Mouse (Mus musculus): ENCODE data around the gene Fcgrt.
"Not testable (repeated sequence)": the region's sequence is repeated elsewhere in the genome, so short reads cannot be mapped to it uniquely, and the experiment has no call there.

Fcgrt gene

DNA sequence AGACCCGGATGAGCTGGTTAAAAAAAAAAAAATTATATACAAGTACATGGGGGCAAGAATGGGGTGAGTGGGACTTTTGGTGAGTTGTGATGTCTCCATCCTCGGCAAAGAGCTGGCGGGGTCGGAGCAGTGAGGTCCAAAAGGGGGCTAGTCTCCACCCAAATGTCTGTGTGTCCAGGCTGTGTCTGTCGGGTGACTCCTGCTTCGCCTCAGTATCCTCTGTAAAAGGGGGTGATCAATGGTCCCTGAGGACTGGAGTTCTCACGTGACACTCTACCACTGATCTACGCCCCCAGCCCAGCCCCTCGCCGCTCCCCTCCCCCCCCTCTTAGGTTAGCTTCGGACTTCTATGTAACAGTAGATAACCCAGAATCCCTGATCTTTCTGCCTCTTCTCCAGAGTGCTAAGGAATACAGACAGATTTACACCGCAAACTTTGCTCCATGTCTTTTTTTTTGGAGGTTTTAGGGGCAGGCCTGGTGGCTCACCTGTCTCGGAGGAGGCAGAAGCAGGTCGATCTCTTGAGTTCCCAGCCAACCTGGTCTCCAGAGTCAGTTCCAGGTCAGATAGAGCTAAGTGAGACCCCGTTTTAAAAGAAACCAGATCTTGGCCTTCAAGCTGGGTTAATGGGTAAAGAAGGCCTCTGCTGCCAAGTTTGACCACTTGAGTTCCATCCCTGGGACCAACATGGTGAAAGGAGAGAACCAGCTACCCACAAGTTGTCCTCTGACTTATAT is 26.3 kb upstream of the Fcgrt start:
- no peak for DNase-seq

DNA sequence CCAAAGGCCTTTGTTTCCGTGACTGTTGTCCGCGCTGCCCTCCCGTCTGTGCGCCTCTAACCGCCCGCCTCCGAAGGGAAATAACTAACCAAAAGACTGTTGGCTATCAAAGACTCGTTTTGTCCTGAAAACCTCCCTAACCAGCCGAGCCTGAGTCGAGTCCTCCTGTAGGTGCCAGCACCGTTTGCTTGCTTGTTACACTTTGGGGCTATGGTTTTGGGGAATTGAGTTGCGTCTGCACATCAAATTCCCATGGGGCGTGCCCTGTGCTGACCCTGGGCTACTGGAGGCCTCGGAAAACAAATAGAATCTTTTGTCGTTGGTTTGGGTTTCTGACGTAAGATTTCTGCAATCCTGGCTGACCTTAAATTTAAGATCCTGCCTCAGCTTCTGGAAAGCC is 25.7 kb upstream of the Fcgrt start:
- no peak for DNase-seq

DNA sequence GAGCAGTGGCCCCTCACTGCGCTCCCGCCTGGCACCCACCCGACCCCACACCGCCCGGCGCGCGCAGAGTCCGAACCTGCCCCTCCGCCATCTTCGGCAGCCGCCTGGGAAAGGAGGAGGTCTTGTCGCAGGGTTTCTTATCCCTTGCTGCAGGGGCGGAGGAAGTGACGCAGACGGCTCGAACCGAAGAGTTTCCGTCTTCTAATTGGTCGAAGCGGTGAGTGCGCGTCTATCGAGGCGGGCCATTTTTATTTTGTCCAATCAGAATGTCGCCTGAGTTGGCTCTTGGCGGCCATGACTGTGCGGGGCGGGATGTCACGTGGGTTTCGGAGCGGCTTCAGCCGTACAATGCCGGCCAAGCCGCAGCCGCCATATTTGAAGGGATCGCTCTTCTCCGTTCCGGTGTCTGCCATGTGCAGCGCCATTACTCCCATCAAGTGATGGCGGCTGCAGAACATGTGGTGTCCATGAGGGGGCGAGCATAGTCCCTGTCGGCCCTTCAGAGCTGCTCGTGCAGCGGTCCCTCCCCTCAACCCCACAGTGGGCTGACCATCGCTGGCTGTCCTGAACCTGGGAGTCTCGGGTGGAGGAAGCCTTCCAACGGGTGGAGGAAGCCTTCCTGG is 25.1 kb upstream of the Fcgrt start, which contains the start of gene Rpl13a:
TSS of gene Rpl13a (minus strand) at position 138 of the 623 bp plus-strand sequence.
- DNase-seq = peak; percentile 93

DNA sequence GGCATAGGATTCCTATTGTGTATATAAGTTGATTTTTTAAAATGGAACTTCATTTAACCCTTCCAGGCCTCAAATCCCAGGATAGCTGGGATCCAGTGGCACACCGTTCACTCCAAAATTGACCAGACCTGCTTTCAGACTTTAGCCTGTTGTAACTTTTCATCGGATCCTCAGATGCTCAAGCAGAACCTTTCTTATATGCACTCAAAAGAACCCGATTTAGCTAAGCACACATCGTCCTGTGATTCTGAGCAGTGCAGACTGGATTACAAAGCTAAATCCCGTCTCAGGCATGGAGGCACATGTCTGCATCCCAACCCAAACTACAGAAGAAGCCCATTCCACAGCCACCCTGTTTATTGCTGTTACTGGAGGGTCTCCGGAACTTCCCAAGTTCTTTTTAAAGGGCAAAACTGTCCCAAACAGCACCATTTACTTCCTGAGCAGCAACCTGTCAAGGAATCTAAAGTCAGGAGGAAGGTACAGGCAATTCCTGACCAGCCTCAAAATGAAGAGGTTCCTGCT is 24.1 kb upstream of the Fcgrt start:
- no peak for DNase-seq

DNA sequence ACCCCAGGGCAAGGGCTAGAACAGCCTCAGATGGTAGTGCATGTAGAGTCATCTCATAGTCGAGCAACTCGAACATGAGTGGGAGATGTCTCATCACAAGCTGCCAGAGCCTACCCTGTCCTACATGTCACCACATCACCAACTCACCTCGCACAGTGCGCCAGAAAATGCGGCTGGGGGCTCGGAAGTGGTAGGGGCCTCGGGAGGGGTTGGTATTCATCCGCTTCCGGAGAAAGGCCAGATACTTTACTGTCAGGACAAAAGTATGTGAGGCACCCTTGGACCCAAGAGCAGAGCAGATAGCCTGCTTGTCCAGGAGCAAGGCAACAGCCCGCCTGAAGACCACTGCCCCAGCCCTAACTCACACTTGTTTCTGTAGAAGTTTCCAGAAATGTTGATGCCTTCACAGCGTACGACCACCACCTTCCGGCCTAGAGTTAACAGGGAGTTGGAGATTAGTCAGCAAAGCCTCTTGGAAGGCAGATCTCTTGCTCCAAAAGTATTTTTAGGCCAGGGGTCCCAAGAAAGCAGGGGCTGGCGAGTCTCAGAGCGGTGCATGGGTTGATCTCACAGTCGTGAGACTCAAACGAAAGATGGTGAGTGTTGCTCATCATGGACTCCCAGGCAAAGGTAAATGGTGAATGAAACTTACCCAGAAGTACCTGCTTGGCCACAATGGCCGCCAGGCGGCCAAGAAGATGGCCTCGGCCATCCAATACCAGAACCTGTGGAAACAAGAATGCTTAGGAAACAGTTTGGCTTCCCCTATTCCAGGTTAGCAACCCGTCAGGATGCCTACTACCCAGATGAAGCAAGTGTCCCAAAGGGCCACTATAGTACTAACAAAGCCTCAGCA is 23.4 kb upstream of the Fcgrt start:
- no peak for DNase-seq

DNA sequence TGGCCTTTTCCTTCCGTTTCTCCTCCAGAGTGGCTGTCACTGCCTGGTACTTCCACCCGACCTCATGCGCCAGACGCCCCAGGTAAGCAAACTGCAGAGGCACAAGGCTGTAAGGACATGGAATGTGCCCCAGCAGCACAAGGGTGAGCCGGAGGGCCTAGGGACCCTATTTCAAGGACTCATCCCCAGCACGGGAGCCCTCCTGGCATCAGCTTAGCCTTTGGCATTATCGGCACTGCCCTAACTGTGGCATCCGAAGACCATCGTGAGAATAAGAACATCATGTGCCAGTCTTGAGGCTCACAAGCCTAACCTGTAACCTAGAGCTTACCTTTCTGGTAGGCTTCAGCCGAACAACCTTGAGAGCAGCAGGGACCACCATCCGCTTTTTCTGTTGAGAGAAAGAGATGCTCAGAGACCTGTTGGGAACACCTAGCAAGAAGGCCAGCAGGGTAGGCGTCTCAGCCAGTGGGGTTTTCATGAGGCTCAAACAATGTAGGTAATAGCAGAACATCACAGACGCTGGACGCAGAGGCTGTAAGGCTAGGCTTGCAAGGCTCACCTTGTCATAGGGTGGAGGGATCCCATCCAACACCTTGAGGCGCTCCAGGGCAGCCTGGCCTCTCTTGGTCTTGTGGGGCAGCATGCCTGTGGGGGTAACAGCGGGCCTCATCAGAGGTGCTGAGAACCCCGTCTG is 22.6 kb upstream of the Fcgrt start:
- no peak for DNase-seq

DNA sequence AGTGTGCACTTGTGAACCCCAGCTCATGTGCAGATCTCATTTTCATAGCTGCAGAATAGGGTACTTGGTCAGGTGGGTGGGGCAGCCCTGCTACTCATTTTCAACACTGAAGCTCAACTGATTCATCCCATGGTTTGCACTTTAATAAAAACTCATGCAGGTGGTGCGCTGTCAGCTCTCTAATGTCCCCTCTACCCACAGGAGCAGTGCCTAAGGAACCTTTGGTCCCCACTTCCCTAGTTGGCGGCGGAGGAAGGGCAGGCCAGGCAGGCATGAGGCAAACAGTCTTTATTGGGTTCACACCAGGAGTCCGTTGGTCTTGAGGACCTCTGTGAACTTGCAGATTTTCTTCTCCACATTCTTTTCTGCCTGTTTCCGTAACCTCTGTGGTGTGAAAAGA is 22.0 kb upstream of the Fcgrt start:
- not testable (repeated sequence) for DNase-seq

DNA sequence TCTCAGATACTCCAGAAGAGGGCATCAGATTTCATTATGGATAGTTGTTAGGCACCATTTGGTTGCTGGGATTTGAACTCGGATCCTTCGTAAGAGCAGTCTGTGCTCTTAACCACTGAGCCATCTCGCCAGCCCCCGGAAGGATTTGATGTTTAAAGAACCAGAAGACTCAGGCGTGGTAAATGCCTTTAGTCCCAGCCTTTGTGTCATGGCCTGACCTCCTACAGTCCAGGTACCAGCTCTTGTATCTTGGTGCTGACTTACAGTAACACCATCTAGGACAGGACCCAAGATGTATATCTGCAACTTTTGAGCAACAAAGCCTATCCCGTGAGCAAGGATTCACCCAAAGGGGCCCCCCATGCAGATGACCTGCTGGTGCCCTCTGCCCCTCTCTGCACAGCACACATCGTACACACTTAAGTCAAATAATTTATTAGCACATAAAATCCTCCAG is 21.5 kb upstream of the Fcgrt start:
- no peak for DNase-seq

DNA sequence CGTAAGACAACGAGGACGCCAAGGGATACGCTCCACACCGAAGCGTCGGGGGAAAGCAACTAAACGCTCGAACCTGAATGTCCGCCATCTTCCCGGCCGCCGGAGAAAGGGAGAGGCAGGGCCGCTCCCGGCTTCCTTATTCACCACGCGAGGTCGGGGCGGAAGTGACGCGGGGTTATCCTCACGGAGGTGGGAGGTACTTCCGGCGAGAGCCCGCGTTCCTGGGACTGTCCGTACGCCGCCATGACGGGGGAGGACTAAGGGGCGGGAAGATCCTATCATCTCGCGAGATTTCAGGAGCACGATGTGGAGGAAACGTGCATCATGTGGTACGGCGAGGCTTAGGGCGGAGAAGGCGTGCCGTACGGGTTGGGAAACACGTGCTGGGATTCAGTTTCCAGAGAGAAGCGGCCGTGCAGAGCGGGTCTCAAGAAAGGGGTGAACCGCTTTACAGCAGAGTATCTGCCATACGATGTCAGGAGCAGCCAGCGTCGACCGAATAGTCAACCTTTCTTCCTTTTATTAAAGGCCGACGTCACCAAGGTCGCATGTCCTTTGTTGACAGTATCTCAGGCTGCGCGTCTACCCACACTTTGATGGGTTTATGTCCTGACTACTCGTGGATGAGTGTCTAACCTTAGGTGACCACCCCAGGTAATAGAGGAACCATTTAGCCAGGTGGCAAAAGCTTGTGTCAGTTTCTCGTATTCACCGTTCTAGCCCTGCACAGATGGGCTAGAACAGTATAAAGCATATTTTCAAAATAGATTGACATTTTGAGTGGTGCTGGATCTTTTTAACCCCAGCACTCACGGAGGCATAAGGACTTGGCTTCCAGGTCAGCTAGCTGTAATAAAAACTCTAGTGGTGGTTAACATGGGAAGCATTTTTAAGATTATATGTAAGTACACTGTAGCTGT is 20.8 kb upstream of the Fcgrt start, which contains the start of gene Rps11:
TSS of gene Rps11 (minus strand) at position 216 of the 920 bp plus-strand sequence.
- peak; percentile 96 for DNase-seq

DNA sequence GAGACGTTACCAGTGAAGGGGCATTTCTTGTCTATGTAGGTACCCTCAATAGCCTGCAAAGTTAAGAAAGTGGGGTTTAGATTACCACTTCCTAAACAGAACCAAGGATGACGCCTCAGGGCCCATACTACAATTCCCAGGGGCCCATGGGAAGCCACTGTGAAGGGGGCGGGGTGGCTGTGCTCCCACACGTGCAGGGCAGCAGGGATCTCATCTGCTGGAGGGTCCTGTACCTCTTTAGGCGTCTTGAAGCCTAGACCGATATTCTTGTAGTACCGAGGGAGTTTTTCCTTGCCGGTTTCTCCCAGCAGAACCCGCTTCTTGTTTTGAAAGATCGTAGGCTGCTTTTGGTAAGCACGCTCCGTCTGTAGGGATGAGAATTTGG is 19.5 kb upstream of the Fcgrt start:
- DNase-seq = no peak

DNA sequence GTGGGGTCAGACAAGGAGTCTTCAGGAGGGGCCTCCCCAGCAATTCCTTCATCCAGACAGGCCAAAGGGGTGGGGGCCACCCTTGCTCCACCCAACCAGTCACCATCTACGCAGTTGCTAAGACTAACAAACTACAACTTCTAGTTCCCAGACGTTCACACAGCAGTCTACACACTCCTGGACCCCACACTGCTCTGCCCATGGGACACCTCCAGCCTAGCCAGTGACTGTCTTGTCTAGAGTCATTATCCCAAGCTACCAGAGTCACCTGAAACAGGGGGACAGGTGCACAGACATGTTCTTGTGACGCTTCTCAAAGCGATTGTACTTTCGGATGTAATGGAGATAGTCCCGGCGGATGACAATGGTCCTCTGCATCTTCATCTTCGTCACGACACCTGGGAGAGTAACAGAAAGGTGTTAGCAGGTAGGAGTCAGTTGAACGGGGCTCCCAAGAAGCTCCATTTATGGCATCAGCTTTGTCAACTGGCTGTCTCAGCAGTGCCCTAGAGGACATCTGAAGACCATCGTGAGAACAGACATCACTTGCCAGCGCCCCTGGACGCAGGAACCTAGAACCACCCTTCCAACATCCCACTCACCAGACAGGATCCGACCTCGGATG is 19.0 kb upstream of the Fcgrt start:
- DNase-seq = no peak

DNA sequence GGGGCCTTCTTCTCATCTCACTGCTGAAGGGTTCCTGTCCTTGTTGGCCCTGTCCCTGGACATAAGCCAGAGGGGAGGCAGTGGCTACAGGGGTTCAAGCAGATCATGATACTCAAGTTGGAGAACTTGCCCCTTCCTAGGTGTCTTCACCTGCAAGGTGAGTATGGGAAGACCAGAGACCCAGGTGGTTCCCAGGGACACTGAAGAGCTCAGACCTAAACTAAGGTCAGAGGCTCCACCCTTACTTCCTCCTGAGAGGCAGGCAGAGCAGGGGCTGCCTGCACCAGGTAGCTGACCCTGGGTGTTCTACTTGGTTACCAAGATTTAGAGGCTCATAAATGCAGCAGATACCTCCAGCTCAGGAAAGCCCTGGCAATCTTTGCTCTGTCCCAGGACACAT is 18.3 kb upstream of the Fcgrt start:
- DNase-seq = no peak

DNA sequence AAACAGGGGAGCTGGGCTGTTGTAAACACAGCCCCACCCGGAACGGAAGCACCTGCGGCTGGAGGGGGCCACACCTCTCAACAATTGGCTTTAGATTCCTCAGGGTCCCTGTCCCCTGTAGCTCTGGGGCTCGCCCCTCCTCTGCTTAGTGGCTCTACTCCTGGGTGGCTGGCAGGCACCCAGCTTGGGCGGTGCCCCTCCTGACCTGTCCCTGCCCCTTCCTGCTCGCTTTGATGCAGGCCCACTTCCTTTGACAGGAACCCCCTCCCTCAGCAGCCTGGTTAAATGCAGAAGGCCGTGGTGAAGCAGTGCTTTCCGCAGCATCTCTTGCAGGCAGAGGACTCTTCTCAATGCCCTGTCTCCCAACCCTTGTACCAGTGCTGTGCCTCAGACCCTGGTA is 17.8 kb upstream of the Fcgrt start:
- DNase-seq = no peak

DNA sequence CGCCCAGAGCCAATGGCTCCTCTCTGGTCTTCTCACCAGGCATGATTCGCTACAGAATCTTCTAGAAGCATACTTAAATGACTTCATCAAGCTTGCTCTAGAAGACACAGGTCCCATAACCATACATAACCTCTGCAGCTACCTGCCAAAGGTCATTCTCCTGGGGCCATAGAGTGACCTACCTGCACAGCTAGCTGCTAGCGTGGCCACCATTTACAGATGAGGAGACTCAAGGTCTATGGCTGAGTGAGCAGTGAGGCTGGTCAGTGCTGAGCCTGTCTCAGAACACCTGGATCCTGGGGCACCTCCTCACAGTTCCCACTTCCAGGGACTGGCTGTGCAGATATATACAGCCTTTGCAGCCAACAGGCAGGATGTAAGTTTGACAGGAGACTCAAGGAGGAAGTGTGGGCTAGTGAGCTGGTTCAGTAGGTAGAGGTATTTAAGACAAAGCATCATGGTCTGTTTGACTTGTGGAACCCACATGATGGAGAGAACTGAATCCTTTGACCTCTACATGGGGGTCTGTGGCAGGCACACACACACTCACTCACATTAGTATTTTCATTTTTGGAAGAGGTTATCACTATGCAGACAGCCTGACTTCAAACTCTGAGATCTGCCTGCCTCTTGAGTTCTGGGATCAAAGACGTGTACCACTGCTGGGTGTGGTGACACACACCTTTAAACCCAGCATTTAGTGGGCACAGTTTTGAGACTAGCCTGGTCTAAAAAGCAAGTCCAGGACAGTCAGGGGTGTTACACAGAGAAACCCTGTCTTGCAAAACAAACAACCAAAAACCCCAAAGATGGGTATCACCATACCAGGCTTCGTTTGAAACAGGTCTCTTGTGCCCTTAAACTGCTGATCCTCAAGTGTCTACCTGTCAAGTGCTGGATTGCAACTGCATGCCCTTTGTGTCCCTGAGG is 16.4 kb upstream of the Fcgrt start:
- no peak for DNase-seq

DNA sequence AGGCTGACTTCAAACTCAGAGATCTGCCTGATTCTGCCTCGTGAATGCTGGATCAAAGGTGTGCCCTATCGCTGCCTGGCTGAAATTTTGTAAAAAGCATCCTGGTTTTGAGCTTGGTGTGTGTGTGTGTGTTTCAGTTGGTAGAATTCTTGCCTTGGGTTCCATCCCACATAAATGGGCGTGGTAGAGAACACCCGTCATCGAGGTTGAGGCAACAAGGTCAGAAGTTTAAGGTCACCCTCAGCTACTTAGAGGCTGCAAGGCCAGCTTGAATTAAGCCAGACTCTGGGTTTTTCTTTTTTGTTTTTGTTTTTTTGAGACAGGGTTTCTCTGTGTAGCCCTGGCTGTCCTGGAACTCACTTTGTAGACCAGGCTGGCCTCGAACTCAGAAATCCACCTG is 14.7 kb upstream of the Fcgrt start:
- no peak for DNase-seq

DNA sequence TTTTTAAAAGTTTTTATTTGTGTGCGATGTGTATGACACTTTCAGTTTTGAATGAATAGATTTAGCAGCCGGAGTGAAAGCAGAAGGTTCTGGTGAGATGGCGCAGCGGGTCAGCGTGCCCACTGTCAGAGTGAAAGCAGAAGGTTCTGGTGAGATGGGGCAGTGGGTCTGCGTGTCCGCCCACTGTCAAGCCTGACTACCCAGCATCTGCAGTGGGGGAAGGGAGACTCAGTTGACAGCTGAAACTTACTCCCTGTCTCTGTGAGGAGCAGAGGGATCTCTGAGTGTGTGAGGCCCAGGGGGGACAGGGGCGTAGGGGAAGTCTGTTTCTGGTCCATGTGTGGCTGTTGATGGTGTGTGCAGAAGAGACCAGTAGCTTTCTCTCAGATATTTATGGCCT is 13.9 kb upstream of the Fcgrt start:
- no peak for DNase-seq

DNA sequence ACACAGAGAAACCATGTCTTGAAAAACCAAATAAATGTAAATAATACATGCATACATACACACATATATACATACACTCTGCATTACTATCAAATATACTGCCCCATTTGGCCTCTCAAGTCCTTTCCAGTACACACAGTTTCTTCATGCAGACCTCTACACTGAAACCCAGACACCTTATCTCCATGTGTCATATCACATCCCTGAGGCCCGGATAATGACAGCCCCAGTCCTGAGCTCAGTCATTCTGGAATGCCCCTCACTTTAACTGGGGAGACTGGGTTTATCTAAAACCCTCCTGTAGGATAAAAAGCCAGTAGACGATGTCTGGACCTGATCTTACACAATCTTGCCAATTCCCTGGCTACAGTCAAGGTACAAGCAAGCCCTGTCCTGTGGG is 9.8 kb upstream of the Fcgrt start:
- no peak for DNase-seq

DNA sequence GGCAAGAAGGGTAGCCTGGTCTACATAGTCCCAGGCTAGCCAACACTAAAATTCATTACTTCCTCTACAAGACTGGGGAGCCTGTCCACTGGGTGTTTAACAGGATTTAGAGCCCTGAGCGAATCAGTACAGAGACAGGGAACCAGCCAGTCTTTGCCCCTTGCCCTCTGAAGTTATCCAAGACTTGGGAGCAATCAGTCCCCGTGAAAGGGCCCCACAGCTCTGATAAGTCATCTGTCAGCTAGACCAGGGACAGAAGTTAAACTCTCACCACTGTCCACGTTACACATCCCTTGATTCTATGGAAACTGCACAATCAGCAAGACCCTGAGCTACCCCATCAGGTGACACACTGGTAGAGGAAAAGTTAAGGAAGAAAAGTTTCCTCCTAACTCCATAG is 8.9 kb upstream of the Fcgrt start:
- no peak for DNase-seq

DNA sequence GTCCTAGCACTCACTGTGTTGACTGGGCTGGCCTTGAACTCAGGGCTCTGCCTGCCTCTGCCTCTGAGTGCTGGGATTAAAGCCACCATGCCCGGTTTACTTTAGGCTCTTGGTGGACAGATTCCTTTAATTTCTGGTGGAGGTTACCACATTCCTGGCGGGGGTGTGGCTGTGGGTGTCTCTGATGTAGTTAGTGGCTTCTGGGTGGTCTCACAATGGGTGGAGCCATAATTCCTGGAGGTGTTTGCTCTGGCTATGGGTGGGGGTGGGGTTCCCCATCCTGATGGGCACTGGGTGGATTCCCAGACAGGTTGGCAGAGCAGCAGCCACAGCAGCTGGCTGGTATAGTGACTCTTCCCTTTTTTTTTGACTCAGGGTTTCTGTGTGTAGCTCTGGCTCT is 8.3 kb upstream of the Fcgrt start:
- no peak for DNase-seq

DNA sequence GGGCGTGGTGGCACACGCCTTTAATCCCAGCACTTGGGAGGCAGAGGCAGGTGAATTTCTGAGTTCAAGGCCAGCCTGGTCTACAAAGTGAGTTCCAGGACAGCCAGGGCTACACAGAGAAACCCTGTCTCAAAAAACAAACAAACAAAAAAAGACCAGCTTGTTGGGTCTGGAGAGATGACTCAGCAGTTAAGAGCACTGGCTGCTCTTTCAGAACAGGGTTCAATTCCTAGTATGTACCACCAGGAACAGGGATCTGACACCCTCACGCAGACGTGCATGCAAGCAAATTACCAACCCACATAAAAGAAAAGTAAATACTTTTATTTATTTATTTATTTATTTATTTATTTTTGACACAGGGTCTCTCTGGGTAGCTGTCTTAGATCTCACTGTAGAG is 6.4 kb upstream of the Fcgrt start:
- not testable (repeated sequence) for DNase-seq

All from right cerebral cortex, postnatal 4 days (tissue).